Mouse (Mus musculus) erythroid progenitor cell, adult 5-6 weeks (primary cell): ENCODE data around the gene Mecr. TPM values are rescaled to one million over a fixed set of nuclear protein-coding genes. Genes with fewer than 3 reads are reported as not detected.

Experiments used
- ATAC-seq: replicated peaks from 2 replicates; pipeline ENCODE4 v1.8.0; 2016; ENCODE audit warnings: moderate number of reproducible peaks, mild to moderate bottlenecking, moderate TSS enrichment, inconsistent platforms; ENCODE audit not compliant: poor library complexity, low FRiP score, severe bottlenecking
- total RNA-seq, 2 experiments: library from RNA; stranded (forward) in 1 of 2; stranded (reverse) in 1 of 2; fragments of 150-400 nt in 1 of 2; fragments of 186-747, 209-891 nt in 1 of 2; gene quantifications; 2 replicates each; pipeline versions ENCODE4 v1.2.3 to v1.2.4; 2015 to 2017; ENCODE audit warnings: low replicate concordance in 2 of 2

Gene Mecr
- 12.6 and 14.3 TPM in 2 replicates for total RNA-seq (2015; ENCODE audit: low replicate concordance)
- 0.90 and 9.2 TPM in 2 replicates for total RNA-seq (2017; ENCODE audit: low replicate concordance)

- peak; percentile 92 for ATAC-seq
Observed at GRCm38 (mm10) chr4:131843290-131843743, at the start of gene Mecr. TSS of gene Mecr (plus strand) at chr4:131843470.

GRCm38 (mm10) chr4:131796312-131797080, 46.8 kb upstream of the Mecr start:
- no peak for ATAC-seq

DNA sequence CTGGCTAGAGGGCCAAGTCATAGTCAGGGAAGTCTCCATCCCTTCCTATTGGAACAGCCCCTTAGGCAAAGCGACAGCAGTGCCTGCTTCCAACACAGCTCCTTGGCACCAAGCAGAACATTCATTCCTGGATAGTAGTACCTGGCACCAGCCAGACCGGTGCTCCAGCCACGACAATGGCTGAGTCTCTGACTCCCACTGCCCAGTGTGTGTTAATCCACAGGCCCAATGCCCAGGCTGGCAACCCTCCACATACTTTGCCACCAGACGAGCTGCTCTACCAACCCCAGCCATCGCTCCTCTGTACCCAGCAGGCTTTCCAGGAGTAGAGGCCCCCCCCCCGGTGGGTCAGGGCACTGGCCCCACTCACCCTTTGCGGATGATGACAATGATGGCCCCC, 45.8 kb upstream of the Mecr start:
- no peak for ATAC-seq

DNA sequence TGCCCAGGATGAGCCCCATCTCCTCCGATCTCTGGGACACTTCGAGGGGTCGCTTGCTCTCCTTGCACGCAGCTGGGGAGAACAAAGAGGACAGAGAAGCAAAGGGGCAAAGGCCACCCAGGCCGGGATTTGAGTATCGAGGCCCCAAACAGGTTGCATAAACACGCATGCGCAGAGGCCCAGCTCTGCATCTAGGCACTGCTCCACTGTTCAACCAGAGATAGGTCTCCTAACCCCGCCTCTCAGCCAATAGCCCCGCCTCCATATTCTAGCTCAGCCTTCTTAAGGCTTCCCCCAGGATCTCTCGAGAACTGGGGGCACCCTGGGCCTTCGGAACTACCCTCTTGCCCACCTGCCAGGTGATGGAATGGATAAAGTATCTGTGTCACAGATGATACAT, 45.4 kb upstream of the Mecr start:
- no peak for ATAC-seq

DNA sequence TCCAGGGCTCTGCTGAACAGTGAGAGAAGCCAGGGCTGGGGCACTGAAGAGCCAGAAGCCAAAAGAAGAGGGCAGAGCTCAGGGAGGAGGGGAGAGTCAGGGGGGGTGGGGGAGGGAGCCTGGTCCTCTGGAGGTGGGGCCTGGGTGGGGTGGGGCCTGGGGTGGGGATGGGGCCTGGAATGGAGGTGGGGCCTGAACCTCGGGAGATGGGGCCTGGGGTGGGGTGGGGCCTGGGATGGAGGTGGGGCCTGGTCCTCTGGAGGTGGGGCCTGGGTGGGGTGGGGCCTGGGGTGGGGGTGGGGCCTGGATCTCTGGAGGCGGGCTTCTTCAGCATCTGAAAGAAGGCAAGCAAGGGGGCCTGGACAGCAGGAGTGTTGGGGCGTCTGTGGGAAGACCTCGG, 44.3 kb upstream of the Mecr start:
- no peak for ATAC-seq

DNA sequence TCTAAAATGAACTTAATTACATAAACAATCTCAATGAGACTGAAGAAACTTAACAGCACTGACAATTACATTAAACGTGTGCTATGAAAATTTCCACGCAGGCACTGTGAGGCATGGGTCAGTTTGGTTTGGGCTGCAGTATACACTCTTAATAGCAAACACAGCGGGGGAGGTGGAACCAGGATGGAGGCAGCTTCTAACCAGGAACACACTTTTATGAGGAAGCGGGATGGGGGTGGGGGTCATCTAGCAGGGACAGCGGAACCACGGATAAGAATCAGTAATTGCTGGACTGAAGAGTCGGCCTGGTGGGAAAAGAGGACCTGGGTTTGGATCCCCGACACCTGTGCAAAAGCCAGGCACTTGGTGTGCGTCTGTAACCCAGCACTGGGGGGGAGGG, 39.4 kb upstream of the Mecr start:
- no peak for ATAC-seq

GRCm38 (mm10) chr4:131804732-131805131, 38.5 kb upstream of the Mecr start:
- ATAC-seq: 0 out of 2 replicates have a peak, but pooled peaks have one; percentile 12

DNA sequence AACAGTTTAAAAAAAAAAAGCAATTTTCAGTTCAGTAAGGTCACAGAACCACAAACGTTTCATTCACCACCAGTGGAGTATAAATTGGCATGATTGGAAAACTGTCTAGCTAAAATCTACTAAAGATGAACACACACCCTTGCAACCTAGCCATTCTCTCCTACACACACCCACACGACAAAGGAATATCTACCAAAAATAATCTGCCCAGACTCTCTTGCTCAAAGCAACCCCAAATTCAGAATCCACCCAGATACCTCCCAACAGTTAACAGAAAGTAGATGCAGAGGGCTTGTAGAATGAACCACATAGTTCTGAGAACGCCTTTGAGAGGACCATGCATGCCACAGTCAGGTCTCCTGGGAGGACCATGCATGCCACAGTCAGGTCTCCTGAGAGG, 38.0 kb upstream of the Mecr start:
- ATAC-seq: no peak

DNA sequence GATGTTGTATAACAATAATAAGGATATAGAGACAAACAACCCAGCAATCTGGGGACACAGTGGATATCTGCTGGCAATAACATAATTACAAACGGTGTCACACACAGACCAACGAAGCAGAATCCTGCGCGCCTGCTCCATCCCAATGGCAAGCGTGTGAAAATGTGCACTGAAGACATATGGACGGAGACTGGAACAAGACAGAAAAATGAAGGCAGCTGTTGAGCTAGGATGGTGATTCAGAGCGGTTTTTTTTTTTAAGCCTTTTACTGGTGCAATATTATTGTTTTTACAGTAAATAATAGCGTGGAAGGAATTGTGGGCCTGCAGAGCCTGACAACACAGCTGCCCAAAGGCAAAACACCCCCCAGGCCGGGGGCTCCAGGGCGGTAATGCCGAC, 30.8 kb upstream of the Mecr start:
- ATAC-seq: no peak

GRCm38 (mm10) chr4:131813798-131814197, 29.5 kb upstream of the Mecr start:
- no peak for ATAC-seq

DNA sequence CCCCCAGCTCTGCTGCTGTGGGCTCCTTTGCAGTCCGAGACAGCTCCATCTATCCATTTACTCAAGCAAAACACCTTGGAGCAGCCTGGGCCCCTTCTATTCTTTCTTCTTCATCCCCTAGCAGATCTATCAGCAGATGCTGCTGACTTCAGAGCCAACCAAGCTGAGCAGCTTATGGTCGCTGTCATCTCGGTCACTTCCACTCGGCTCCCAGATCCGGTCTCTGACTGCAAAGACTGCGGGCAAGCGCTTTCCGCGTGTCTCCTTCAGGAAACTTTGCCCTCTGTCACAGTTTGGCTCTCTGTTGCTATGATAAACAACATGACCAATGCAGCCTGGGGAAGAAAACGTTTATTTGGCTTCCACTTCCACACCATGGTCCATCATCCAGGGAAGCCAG, 28.4 kb upstream of the Mecr start:
- ATAC-seq: no peak

DNA sequence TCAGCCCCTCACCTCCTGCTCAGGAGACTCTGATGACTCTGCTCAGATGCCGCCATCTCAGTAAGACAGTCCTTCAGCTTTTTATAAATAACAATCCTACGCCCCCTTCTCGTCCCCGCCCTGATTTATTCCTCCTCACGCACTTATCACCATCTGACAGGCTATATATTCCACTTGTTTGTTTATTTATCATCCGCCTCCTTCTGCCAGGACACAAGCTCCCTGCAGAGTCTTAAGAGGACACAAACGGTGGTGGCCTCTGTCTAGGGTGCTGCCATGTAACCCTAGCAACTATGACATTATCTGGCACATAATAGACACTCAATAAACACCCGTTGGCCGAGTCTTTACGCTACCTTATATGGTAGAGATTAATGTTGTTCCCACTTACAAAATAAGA, 27.5 kb upstream of the Mecr start:
- no peak for ATAC-seq

DNA sequence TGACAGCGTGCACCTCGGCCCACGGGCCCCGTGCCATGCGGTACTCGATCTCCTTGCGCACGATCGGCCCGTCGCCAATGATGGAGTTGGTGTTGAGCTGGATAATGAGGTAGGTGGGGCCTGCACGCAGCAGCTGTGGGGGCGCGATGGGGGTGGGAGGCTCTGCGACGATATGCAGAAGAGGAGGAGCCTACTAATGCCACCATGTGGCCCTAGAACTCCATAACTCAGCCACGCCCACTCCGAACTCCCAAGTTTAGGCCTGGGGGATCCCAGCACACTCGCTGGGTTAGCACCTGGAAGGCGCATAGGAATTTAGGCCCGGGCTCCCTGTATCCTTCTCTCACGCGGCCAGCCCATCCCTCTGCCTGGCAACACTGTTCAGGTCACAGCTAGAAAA, 24.3 kb upstream of the Mecr start:
- ATAC-seq: no peak

DNA sequence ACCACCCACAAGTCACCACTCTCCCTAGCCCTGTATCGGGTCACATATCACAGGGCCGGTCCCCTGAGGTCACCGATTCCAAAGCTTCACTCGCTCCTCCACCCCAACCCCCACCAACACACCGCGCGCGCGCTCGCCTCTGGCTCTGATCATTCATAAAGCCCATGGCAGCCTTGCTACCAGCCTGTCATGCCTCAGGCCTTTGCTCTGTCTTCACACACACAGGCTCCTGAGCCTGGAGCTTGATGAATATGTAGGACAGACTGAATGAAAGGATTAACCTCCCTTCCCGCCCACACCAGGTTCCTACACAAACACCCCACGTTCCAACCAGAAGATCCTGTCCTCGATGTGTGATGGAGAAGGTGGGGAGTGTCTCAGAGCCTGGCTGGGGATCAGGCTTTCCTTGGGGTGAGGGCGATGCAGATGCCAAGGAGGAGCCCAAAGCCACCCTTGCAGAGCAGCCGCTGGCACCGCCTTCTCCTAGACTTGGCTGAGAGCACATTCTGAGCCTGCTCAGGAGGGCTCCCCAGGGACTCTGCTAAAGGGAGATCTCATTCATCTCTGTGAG, 22.0 kb upstream of the Mecr start:
- ATAC-seq: no peak

DNA sequence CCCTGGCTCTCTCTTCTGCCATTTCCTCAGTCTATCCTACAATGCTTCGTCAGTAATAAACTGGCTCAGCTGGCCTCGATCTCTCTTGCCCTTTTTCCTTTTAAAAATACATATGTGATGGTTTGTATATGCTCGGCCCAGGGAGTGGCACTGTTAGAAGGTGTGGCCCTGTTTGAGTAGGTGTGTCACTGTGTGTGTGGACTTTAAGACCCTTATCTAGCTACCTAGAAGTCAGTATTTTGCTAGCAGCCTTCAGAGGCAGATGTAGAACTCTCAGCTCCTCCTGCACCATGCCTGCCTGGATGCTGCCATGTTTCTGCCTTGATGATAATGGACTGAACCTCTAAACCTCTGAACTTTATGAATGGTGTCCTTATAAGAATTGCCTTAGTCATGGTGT, 20.7 kb upstream of the Mecr start:
- ATAC-seq: no peak

GRCm38 (mm10) chr4:131824939-131825338, 18.3 kb upstream of the Mecr start:
- no peak for ATAC-seq

GRCm38 (mm10) chr4:131825830-131826229, 17.4 kb upstream of the Mecr start:
- no peak for ATAC-seq

DNA sequence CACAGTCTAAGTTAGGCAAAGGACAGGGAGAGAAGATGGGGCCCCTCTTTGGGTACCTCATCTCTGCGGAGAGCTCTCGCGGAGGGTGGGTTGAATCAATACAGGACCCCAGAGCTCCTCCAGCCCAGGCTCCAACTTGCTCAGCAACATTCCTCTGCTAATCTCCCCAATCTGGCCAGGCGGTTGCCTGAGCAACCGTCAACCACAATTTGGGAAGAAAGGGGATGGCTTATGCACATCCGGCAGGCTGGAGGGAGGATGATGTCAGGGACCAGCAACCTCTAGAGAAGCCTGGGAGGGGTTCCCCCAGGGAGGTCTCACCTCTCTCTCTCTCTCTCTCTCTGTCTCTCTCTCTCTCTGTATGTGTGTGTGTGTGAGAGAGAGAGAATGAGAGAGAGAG, 16.4 kb upstream of the Mecr start:
- ATAC-seq: no peak

DNA sequence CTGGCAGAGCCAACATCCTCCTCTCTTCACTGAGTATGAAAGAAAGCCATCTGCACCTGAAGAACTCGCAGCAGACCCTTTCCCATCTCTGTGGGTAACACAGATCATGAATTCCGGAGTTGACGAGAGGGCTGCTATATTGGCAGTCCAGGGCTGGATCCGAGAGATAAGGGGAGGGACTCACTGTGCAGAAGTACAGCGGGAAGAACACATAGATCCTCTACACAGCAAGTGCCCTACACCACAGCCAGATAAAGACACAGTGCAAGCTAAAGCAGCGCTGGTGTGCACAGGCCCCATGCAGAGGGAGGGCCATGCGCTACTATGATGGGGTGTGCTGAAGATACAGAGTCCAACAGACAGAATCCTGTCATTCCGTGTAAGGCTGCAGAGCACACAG, 14.1 kb upstream of the Mecr start:
- no peak for ATAC-seq

- ATAC-seq: no peak
Observed at GRCm38 (mm10) chr4:131831546-131832045, 11.7 kb upstream of the Mecr start.

- ATAC-seq: no peak
Observed at GRCm38 (mm10) chr4:131832759-131833407, 10.4 kb upstream of the Mecr start.
